Mouse (Mus musculus) embryonic facial prominence, embryonic 10.5 days (tissue): Measurements from ENCODE around the gene Sema3b. TPM values are rescaled to one million over a fixed set of nuclear protein-coding genes. Genes with fewer than 3 reads are reported as not detected.
A peak's percentile ranks its signal among the peaks of the same experiment; 100 is the strongest.

Experiments used
- DNase-seq: peaks from one replicate; pipeline ENCODE4 v3.0.0-alpha.2; 2017; ENCODE audit warnings: low spot score
- H3K27ac ChIP-seq: fragments of 300-500 bp; sonication (generic); replicated peaks from 2 replicates; pipeline ENCODE4 v1.5.1; 2016; ENCODE audit warnings: mild to moderate bottlenecking
- H3K27me3 ChIP-seq: fragments of 300-500 bp; sonication (generic); replicated peaks from 2 replicates; pipeline ENCODE4 v1.6.1; 2016; ENCODE audit warnings: low read depth, mild to moderate bottlenecking; ENCODE audit not compliant: poor library complexity, severe bottlenecking
- H3K36me3 ChIP-seq: fragments of 300-500 bp; sonication (generic); replicated peaks from 2 replicates; pipeline ENCODE4 v1.6.1; 2016; ENCODE audit warnings: mild to moderate bottlenecking, moderate library complexity
- H3K4me1 ChIP-seq: fragments of 300-500 bp; sonication (generic); 2 replicates; pipeline ENCODE4 v1.6.1; 2016
- H3K4me3 ChIP-seq: fragments of 300-500 bp; sonication (generic); 2 replicates; pipeline ENCODE4 v1.5.1; 2016; ENCODE audit warnings: mild to moderate bottlenecking, moderate library complexity
- H3K9me3 ChIP-seq: fragments of 300-500 bp; sonication (generic); 2 replicates; pipeline ENCODE4 v1.6.1; 2016; ENCODE audit warnings: mild to moderate bottlenecking
- WGBS: fragments of 180-500 bp; shearing (Covaris S2); methylation state at CpG from one replicate; pipeline ENCODE4 v1.1.7; 2016; 5-methylcytosine and 5-hydroxymethylcytosine counted together
- polyA plus RNA-seq: library from polyadenylated mRNA; unstranded; fragments of >200 nt; fragmentation: Nextera tagmentation; extraction: Ambion mirVana; gene quantifications from 2 replicates; pipeline ENCODE4 v1.2.1, GENCODE M21; 2016

The Sema3b gene
- polyA plus RNA-seq, 1 experiment from 2014 or later, result 2.7 TPM

DNA sequence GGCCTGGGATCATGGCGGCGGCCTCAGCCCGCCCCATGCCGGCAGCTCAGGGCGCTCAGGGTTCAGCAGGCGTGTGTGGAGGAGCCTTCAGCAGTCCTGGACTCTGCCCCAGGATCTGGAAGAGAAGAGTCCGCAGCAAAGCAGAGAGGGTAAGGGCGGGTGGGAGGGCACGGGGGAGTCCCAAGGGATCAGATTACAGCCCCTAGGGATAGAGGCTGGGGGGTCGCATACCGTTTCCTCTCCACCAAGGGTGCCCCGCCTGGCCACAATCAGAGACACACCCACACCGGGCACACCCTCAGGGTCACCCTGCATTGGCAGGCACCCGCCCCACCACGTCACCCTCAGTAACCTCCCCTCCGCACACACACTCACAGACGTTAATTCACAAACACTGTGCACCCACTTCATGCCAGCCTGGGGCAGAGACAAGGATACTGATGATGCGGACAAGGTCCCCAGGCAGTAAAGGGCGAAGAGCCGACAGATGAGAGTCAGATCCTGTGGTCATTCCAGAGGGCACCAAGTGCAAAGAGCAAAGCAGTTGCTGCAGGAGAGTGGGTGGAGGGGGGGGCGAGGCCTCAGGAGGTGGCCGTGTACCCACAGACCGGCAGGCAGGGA is 3.9 kb downstream of the Sema3b start:
- 33% methylated on average over 23 of the region's 23 CpGs for WGBS
- peak overlapping the region; percentile 32 for H3K4me3 ChIP-seq
- peak overlapping the region; percentile 60 for H3K27ac ChIP-seq
- no peaks in the 10 kb centered on the region for H3K36me3 ChIP-seq
- no peak for DNase-seq
- peaks cover 84% of the 10 kb centered on the region for H3K4me1 ChIP-seq
- peaks cover 28% of the 10 kb centered on the region for H3K27me3 ChIP-seq
- no peaks in the 10 kb centered on the region for H3K9me3 ChIP-seq

DNA sequence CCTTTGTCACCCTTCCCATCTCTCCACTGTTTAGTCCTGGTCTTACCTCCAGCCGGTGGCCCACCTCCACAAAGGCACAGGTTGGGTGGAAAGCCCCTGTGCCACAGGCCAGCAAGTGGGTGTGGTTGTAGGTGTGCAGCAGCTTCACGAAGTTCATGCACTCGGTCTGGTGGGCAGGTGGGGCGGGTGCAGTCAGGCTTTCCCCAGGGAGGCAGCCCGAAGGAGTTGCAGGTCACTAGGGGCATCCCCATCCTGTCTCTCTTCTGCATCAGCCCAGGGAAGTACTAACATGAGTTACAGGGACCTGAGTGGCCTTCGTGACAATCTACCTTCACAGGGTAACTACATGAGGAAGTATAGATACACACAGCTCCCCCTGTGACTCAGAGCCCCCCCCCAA is 5.8 kb downstream of the Sema3b start:
- Histone ChIP-seq H3K4me3 (no peak overlapping the region), H3K27ac (peak overlapping the region; percentile 65), H3K36me3 (0 out of 2 replicates have a peak, but pooled peaks cover 4% of the 10 kb centered on the region), H3K9me3 (no peaks in the 10 kb centered on the region), H3K27me3 (peaks cover 38% of the 10 kb centered on the region), H3K4me1 (peaks cover 69% of the 10 kb centered on the region)
- no peak for DNase-seq
- WGBS, result 84% methylated on average over 6 of the region's 6 CpGs

GRCm38 (mm10) chr9:107602068-107602648 is 6.9 kb downstream of the Sema3b start:
- Histone ChIP-seq H3K27ac (peak overlapping the region; percentile 65), H3K4me3 (peak overlapping the region; percentile 6; the same call in 1 of the 2 replicates), H3K27me3 (peaks cover 35% of the 10 kb centered on the region), H3K36me3 (0 out of 2 replicates have a peak, but pooled peaks cover 4% of the 10 kb centered on the region), H3K9me3 (no peaks in the 10 kb centered on the region), H3K4me1 (peaks cover 58% of the 10 kb centered on the region)
- peak; percentile 92 for DNase-seq
- WGBS, result 15% methylated on average over 10 of the region's 10 CpGs

- H3K4me3 ChIP-seq, result no peak overlapping the region
- 0 out of 2 replicates have a peak, but pooled peaks cover 4% of the 10 kb centered on the region for H3K36me3 ChIP-seq
- no peaks in the 10 kb centered on the region for H3K9me3 ChIP-seq
- H3K27me3 ChIP-seq, result peaks cover 30% of the 10 kb centered on the region
- peaks cover 50% of the 10 kb centered on the region for H3K4me1 ChIP-seq
- 87% methylated on average over 11 of the region's 11 CpGs for WGBS
- DNase-seq, result no peak
- H3K27ac ChIP-seq, result 0 out of 2 replicates have a peak overlapping the region, but pooled peaks have one; percentile 65
These were observed 7.8 kb downstream of the Sema3b start for GRCm38 (mm10) chr9:107601275-107601674.

DNA sequence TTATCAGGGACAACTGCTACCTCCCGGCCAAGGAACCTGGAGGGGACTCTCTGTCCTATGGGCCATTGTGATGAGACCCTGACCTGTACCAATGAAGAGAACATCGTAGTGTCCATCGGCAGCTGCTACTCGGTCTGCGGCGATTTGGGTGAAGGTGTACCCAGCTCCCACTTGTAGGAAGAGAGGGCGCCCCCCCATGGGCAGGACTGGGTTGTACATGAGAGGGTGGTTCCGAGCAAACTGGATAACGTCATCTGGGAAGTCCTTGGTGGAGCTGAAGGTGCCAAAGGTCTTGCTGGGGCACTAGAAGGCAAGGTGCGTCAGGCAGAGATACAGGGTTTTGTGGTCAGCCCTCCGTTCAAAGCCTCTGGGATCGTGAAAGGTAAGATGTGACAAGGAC is 8.3 kb downstream of the Sema3b start:
- 82% methylated on average over 12 of the region's 12 CpGs for WGBS
- peaks cover 44% of the 10 kb centered on the region for H3K4me1 ChIP-seq
- DNase-seq, result no peak
- H3K27me3 ChIP-seq, result peaks cover 30% of the 10 kb centered on the region
- H3K27ac ChIP-seq, result no peak overlapping the region
- no peak overlapping the region for H3K4me3 ChIP-seq
- H3K36me3 ChIP-seq, result 0 out of 2 replicates have a peak, but pooled peaks cover 4% of the 10 kb centered on the region
- no peaks in the 10 kb centered on the region for H3K9me3 ChIP-seq

DNA sequence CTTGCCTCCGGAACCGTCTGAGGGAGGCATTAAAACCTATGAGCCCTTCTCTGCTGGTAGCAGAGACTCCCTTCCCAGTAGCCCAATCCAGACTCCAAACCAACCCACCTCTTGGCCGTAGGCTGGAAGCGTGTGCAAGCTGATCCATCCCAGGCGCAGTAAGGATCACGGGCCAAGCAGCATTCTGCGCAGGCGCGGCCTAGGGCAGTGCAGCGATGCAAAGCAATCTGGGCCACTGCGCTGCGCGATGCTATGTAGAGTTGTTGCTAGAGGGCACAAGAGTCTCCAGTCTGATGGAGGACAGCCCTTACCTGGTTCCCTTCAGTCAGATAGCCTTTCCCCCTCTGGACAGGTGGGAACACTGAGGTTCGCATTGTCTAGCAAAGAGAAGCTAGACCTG is 9.2 kb downstream of the Sema3b start:
- no peaks in the 10 kb centered on the region for H3K9me3 ChIP-seq
- H3K36me3 ChIP-seq, result peaks cover 8% of the 10 kb centered on the region; the same call in 1 of the 2 replicates
- peaks cover 30% of the 10 kb centered on the region for H3K27me3 ChIP-seq
- H3K27ac ChIP-seq, result no peak overlapping the region
- peak; percentile 43 for DNase-seq
- H3K4me3 ChIP-seq, result peak overlapping the region; percentile 16; the same call in 1 of the 2 replicates
- H3K4me1 ChIP-seq, result peaks cover 35% of the 10 kb centered on the region
- 64% methylated on average over 14 of the region's 14 CpGs for WGBS

DNA sequence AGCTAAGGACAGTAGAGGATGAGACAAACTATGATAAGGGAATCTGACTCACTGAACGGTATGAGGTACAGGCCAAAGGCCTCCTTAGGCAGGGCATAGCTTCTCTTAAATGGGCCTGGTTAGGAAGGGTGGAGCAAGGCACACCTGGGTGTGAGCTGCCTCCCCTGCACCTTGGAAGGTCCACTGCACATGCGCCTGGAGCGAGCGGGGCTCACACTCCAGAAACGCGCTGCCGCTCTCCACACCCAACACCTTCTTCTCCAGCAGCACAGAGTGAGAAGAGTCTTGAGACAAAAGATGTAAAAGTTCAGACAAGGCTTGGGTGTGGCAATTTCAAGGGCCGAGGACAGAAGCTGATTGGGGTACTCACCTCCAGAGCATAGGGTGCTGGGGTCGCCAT is 9.6 kb downstream of the Sema3b start:
- H3K36me3 ChIP-seq, result peaks cover 12% of the 10 kb centered on the region
- no peaks in the 10 kb centered on the region for H3K9me3 ChIP-seq
- no peak overlapping the region for H3K27ac ChIP-seq
- peaks cover 31% of the 10 kb centered on the region for H3K4me1 ChIP-seq
- 86% methylated on average over 9 of the region's 9 CpGs for WGBS
- no peak for DNase-seq
- peaks cover 30% of the 10 kb centered on the region for H3K27me3 ChIP-seq
- H3K4me3 ChIP-seq, result no peak overlapping the region; the same call in 1 of the 2 replicates

DNA sequence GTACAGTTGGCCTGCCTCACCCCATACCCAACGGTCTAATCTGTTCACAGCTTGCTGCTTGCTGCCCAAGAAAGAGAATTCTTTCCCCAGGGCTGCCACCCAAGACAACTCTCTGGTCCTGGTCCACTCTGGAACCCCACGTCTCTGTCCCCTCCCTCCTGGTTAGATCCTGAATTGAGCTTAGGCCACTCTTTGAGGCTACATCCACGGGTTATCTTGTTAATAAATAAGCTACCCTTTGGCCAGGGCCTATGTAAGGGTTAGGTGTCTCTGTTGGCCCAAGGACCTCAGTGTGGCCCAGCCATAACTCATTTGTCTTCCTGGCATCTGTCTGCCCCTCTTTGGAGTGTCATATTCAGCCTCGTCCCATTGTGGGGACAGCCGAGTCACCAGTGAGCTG is 10.6 kb downstream of the Sema3b start:
- H3K27ac ChIP-seq, result no peak overlapping the region
- peaks cover 24% of the 10 kb centered on the region for H3K27me3 ChIP-seq
- DNase-seq, result no peak
- peaks cover 23% of the 10 kb centered on the region for H3K36me3 ChIP-seq
- 0 out of 2 replicates have a peak overlapping the region, but pooled peaks have one; percentile 4 for H3K4me3 ChIP-seq
- 83% methylated on average over 5 of the region's 5 CpGs for WGBS
- peaks cover 21% of the 10 kb centered on the region for H3K4me1 ChIP-seq
- H3K9me3 ChIP-seq, result no peaks in the 10 kb centered on the region

- WGBS, result 91% methylated on average over 11 of the region's 11 CpGs
These were observed 12.1 kb downstream of the Sema3b start for GRCm38 (mm10) chr9:107596619-107597569.

DNA sequence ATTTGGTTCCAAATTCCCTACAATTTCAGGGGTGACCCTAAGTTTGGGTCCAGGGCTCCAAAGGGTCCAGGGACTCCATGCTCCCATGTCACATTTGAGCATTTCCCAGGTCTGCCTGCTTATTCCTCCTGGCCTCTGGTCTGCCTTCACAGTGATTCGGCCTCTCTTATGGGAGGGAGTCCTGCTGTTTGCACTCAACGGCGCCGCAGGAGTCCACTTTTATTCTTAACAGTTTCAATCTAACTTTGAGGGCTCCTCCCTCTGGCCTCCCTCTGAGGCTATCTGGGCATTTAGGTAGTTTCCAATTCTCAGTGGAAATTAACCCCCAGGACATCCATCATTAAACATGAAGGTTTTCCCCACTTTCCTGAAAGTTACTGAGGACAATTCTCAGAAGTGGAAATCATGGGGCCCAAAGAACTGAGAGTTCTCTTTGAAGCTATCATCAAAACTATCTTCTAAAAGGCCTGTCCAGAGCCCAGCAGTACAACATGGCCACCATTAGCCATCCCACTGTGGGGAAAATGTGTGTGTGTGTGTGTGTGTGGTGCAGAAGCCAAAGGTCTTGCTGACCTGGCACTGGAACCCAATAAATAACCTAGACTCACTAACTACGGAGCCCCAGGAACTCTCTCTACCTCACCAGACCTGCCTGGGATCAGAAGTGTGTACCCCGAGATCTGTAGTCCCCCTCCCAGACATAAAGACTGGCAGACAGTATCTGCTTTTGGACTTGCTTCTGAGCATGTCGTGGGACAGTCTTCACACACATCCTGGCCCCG is 14.6 kb downstream of the Sema3b start:
- 78% methylated on average over 8 of the region's 8 CpGs for WGBS
- H3K36me3 ChIP-seq, result peaks cover 62% of the 10 kb centered on the region

More at GRCm38 (mm10) chr9:107596619-107597569, 12.1 kb downstream of the Sema3b start:
- H3K27ac ChIP-seq, result no peak overlapping the region
- H3K27me3 ChIP-seq, result peaks cover 15% of the 10 kb centered on the region
- DNase-seq, result no peak
- H3K36me3 ChIP-seq, result peaks cover 38% of the 10 kb centered on the region
- peaks cover 6% of the 10 kb centered on the region for H3K4me1 ChIP-seq
- no peak overlapping the region for H3K4me3 ChIP-seq
- no peaks in the 10 kb centered on the region for H3K9me3 ChIP-seq

GRCm38 (mm10) chr9:107593101-107593976 is 15.7 kb downstream of the Sema3b start:
- H3K9me3 ChIP-seq, result no peaks in the 10 kb centered on the region
- peaks cover 62% of the 10 kb centered on the region for H3K36me3 ChIP-seq
- H3K4me3 ChIP-seq, result no peak overlapping the region
- WGBS, result 84% methylated on average over 11 of the region's 11 CpGs
- no peaks in the 10 kb centered on the region for H3K27me3 ChIP-seq
- no peak overlapping the region for H3K27ac ChIP-seq
- no peak for DNase-seq
- peaks cover 11% of the 10 kb centered on the region for H3K4me1 ChIP-seq

More for the DNA sequence above, 14.6 kb downstream of the Sema3b start:
- Histone ChIP-seq H3K27ac (no peak overlapping the region), H3K4me1 (peaks cover under 1% of the 10 kb centered on the region; the same call in 1 of the 2 replicates), H3K4me3 (no peak overlapping the region), H3K27me3 (peaks cover 9% of the 10 kb centered on the region; the same call in 1 of the 2 replicates), H3K9me3 (no peaks in the 10 kb centered on the region)
- no peak for DNase-seq
